Mouse (Mus musculus): ENCODE data around the gene Ptgfrn.

Gene Ptgfrn

GRCm38 (mm10) chr3:101013005-101013404, 97.1 kb downstream of the Ptgfrn start:
- TF ChIP-seq NANOG (IDR thresholded peaks at IDR 0.05; ENCODE audit: borderline replicate concordance, low read length) (no peak), CTCF (conservative IDR thresholded peaks at IDR 0.05; ENCODE audit: low read length) (no peak), POU5F1 (IDR thresholded peaks at IDR 0.05; ENCODE audit: borderline replicate concordance, low read length) (no peak)
- Histone ChIP-seq H3K36me3 (ENCODE audit: insufficient read depth, low read length) (no peaks in the 10 kb centered on the region), H3K9me3 (ENCODE audit: low read length) (no peaks in the 10 kb centered on the region), H3K4me3 (replicated peaks; ENCODE audit: low read length) (no peak overlapping the region), H3K4me1 (replicated peaks; ENCODE audit: low read depth, low read length) (peaks cover 8% of the 10 kb centered on the region), H3K27me3 (ENCODE audit: insufficient read depth, low read length) (no peaks in the 10 kb centered on the region; the same call in 1 of the 2 replicates)

- no peaks in the 10 kb centered on the region for H3K36me3 ChIP-seq (ENCODE audit: insufficient read depth, low read length)
- no peaks in the 10 kb centered on the region for H3K9me3 ChIP-seq (ENCODE audit: low read length)
- H3K27me3 ChIP-seq (ENCODE audit: insufficient read depth, low read length) = no peaks in the 10 kb centered on the region; the same call in 1 of the 2 replicates
- no peak overlapping the region for H3K4me3 ChIP-seq (replicated peaks; ENCODE audit: low read length)
- TF ChIP-seq NANOG (IDR thresholded peaks at IDR 0.05; ENCODE audit: borderline replicate concordance, low read length) (no peak), POU5F1 (IDR thresholded peaks at IDR 0.05; ENCODE audit: borderline replicate concordance, low read length) (no peak), CTCF (conservative IDR thresholded peaks at IDR 0.05; ENCODE audit: low read length) (no peak)
- H3K4me1 ChIP-seq (replicated peaks; ENCODE audit: low read depth, low read length) = peaks cover 8% of the 10 kb centered on the region
Measured at GRCm38 (mm10) chr3:101012597-101012996, 97.5 kb downstream of the Ptgfrn start.

GRCm38 (mm10) chr3:101012131-101012571, 97.9 kb downstream of the Ptgfrn start:
- H3K4me1 ChIP-seq (replicated peaks; ENCODE audit: low read depth, low read length) = peaks cover 8% of the 10 kb centered on the region
- no peaks in the 10 kb centered on the region for H3K36me3 ChIP-seq (ENCODE audit: insufficient read depth, low read length)
- H3K9me3 ChIP-seq (ENCODE audit: low read length) = no peaks in the 10 kb centered on the region
- no peaks in the 10 kb centered on the region; the same call in 1 of the 2 replicates for H3K27me3 ChIP-seq (ENCODE audit: insufficient read depth, low read length)
- TF ChIP-seq POU5F1 (IDR thresholded peaks at IDR 0.05; ENCODE audit: borderline replicate concordance, low read length) (no peak), CTCF (conservative IDR thresholded peaks at IDR 0.05; ENCODE audit: low read length) (no peak), NANOG (IDR thresholded peaks at IDR 0.05; ENCODE audit: borderline replicate concordance, low read length) (no peak)
- no peak overlapping the region for H3K4me3 ChIP-seq (replicated peaks; ENCODE audit: low read length)

- H3K27me3 ChIP-seq (ENCODE audit: insufficient read depth, low read length) = no peaks in the 10 kb centered on the region; the same call in 1 of the 2 replicates
- H3K36me3 ChIP-seq (ENCODE audit: insufficient read depth, low read length) = no peaks in the 10 kb centered on the region
- peaks cover 8% of the 10 kb centered on the region for H3K4me1 ChIP-seq (replicated peaks; ENCODE audit: low read depth, low read length)
- no peak overlapping the region for H3K4me3 ChIP-seq (replicated peaks; ENCODE audit: low read length)
- TF ChIP-seq CTCF (conservative IDR thresholded peaks at IDR 0.05; ENCODE audit: low read length) (no peak), POU5F1 (IDR thresholded peaks at IDR 0.05; ENCODE audit: borderline replicate concordance, low read length) (no peak), NANOG (IDR thresholded peaks at IDR 0.05; ENCODE audit: borderline replicate concordance, low read length) (no peak)
- H3K9me3 ChIP-seq (ENCODE audit: low read length) = no peaks in the 10 kb centered on the region
Measured at GRCm38 (mm10) chr3:101011203-101011600, 98.9 kb downstream of the Ptgfrn start.

GRCm38 (mm10) chr3:101010589-101011202, 99.4 kb downstream of the Ptgfrn start:
- Histone ChIP-seq H3K4me1 (replicated peaks; ENCODE audit: low read depth, low read length) (peaks cover 8% of the 10 kb centered on the region), H3K4me3 (replicated peaks; ENCODE audit: low read length) (no peak overlapping the region), H3K36me3 (ENCODE audit: insufficient read depth, low read length) (no peaks in the 10 kb centered on the region), H3K9me3 (ENCODE audit: low read length) (no peaks in the 10 kb centered on the region), H3K27me3 (ENCODE audit: insufficient read depth, low read length) (no peaks in the 10 kb centered on the region; the same call in 1 of the 2 replicates)
- TF ChIP-seq POU5F1 (IDR thresholded peaks at IDR 0.05; ENCODE audit: borderline replicate concordance, low read length) (no peak), CTCF (conservative IDR thresholded peaks at IDR 0.05; ENCODE audit: low read length) (no peak), NANOG (IDR thresholded peaks at IDR 0.05; ENCODE audit: borderline replicate concordance, low read length) (no peak)

GRCm38 (mm10) chr3:101007112-101007782, 102.8 kb downstream of the Ptgfrn start:
- Histone ChIP-seq H3K36me3 (ENCODE audit: insufficient read depth, low read length) (no peaks in the 10 kb centered on the region), H3K27me3 (ENCODE audit: insufficient read depth, low read length) (peaks cover 8% of the 10 kb centered on the region; the same call in 1 of the 2 replicates), H3K9me3 (ENCODE audit: low read length) (no peaks in the 10 kb centered on the region), H3K4me3 (replicated peaks; ENCODE audit: low read length) (no peak overlapping the region), H3K4me1 (replicated peaks; ENCODE audit: low read depth, low read length) (peaks cover 11% of the 10 kb centered on the region; the same call in 1 of the 2 replicates)
- TF ChIP-seq POU5F1 (IDR thresholded peaks at IDR 0.05; ENCODE audit: borderline replicate concordance, low read length) (no peak), NANOG (IDR thresholded peaks at IDR 0.05; ENCODE audit: borderline replicate concordance, low read length) (no peak), CTCF (conservative IDR thresholded peaks at IDR 0.05; ENCODE audit: low read length) (no peak)

GRCm38 (mm10) chr3:101005392-101005791, 104.7 kb downstream of the Ptgfrn start:
- Histone ChIP-seq H3K36me3 (ENCODE audit: insufficient read depth, low read length) (no peaks in the 10 kb centered on the region), H3K27me3 (ENCODE audit: insufficient read depth, low read length) (peaks cover 8% of the 10 kb centered on the region; the same call in 1 of the 2 replicates), H3K4me1 (replicated peaks; ENCODE audit: low read depth, low read length) (peaks cover 5% of the 10 kb centered on the region; the same call in 1 of the 2 replicates), H3K9me3 (ENCODE audit: low read length) (no peaks in the 10 kb centered on the region), H3K4me3 (replicated peaks; ENCODE audit: low read length) (no peak overlapping the region)
- TF ChIP-seq POU5F1 (IDR thresholded peaks at IDR 0.05; ENCODE audit: borderline replicate concordance, low read length) = no peak

GRCm38 (mm10) chr3:101003575-101004356, 106.3 kb downstream of the Ptgfrn start:
- no peaks in the 10 kb centered on the region for H3K9me3 ChIP-seq (ENCODE audit: low read length)
- TF ChIP-seq NANOG (IDR thresholded peaks at IDR 0.05; ENCODE audit: borderline replicate concordance, low read length) (no peak), CTCF (conservative IDR thresholded peaks at IDR 0.05; ENCODE audit: low read length) (0 out of 2 replicates have a peak, but pooled peaks have one; percentile 3), POU5F1 (IDR thresholded peaks at IDR 0.05; ENCODE audit: borderline replicate concordance, low read length) (no peak)
- H3K27me3 ChIP-seq (ENCODE audit: insufficient read depth, low read length) = peaks cover 8% of the 10 kb centered on the region; the same call in 1 of the 2 replicates

More at GRCm38 (mm10) chr3:101003575-101004356, 106.3 kb downstream of the Ptgfrn start:
- Histone ChIP-seq H3K4me3 (replicated peaks; ENCODE audit: low read length) (0 out of 2 replicates have a peak overlapping the region, but pooled peaks have one; percentile 7), H3K36me3 (ENCODE audit: insufficient read depth, low read length) (no peaks in the 10 kb centered on the region), H3K4me1 (replicated peaks; ENCODE audit: low read depth, low read length) (peaks cover 8% of the 10 kb centered on the region)

Measured in E14TG2a.4 (cell line).